Mouse (Mus musculus) thymus, postnatal 14 days (tissue): ENCODE measurements around the gene Zc4h2.

Experiments used
- DNase-seq: peaks from one replicate; pipeline ENCODE4 v3.0.0; 2021

The Zc4h2 gene

DNA sequence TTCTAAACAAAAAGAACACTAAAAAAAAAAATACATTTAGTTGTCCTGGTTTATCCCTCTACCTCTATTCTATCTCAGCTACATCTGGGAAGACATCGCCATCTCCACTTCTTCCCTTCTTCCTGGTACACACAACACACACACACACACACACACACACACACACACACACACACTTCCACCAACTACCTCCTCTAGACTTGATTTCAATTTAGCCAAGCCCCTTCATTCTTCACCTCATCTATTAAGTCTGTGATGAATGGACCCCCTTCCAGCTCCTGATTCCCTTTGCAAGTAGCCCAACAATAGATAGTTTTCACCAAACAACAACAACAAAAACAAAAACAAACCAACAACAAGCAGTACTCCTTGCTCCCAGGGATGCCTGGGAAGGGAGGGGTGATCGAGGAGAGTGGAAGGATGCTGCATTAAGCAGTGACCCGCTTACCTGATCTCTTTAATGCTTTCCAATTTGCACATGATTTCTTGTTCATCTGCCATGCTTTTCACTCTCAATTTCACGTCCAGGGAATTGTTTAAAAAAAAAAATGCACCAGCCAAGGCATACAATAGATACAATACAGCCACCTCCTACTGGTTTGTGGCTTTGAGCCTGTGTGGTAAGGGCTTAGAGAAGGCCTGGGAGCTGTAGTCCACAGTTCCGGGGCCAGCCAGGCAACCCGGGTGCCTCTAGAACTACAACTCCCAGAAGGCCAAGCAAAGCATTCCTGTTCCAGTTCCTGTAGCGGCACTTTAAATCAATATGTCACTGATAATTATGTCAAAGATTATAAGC lies at the start of gene Zc4h2:
Zc4h2 (minus strand) TSS at position 706 of the 796 bp plus-strand sequence.
- peak; percentile 74 for DNase-seq

- DNase-seq, result peak; percentile 32
These were observed 28.8 kb upstream of the Zc4h2 start for GRCm38 (mm10) chrX:95687119-95687518.

DNA sequence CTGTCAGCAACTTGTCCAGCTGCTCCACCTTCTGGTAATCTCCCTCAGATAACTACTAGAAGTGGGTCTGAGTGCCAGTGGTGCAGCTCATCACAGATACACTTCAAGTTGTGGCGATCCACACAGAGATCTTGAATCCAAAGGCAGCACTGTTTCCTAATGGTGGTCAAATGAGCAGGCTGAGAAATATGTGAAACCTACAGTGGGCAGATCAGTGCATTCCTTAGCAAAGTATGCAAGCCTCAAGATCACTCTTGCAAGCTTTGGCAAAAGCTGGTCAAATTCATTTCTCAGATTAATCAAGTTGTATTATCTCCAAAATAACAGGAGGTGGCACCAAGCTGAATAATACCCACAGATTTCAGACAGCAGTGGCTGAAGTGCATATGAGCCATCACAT lies 23.9 kb upstream of the Zc4h2 start:
- DNase-seq, result no peak

DNA sequence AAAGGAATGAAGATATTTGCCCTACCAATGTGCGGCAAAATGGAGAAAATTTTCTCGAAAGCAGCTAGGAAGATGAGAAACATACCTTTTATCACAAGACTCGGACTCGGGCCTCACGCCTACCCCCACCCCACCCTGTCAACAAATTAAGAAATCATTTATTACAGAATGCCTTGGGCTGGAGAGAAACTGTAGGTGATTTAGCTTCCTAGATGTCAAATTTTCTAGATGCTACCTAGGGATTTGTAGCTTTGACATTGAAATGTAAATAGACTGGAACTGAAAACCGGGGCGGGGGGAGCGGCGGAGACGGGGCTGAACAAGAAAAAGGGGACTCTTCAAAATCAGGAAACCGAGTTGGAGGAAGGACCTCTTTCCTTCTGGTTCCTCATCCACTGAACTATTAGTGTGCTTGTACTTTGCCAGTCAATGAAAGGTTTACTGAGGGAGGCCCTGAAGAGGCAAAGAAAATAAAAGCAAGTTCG lies 333 bp upstream of the Zc4h2 start:
- DNase-seq, result peak; percentile 25

- DNase-seq, result no peak
These were observed 57.7 kb downstream of the Zc4h2 start for GRCm38 (mm10) chrX:95600609-95601008.
